In the genomic region with DNA sequence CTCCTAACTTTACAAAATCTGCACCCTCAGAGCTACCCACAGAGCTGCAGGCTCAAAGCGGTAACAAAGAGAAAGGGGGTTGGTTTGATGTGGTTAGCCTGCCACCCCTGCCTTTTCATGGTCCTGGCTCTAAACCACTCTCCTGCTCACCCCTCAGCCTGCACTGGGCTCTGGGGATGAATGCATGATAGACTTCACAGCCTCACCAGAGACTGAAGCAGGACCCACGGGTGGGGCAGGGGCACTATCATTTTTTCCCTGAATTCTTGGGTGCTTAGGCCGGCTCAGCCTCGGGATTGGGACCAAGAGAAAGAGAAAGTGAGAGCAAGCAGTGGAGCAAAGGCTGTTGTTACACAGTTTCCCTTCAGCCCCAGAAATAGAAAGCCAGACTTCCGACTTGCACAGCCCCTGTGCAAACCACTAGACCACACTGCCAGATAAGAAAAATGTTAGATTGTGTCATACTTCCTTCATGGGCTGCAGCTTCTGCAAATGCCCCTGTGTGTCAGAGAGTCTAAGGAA, we compare ENCODE assay signal across 9 mouse cellular contexts. TPM values are rescaled to one million over a fixed set of nuclear protein-coding genes. Genes with fewer than 3 reads are reported as not detected.
DNase-seq lines count a peak whose midpoint lies in the region; ATAC-seq lines count a peak whose summit lies in the region.
"Had no signal": no experiment of that assay in that cellular context is flagged by ENCODE, and none has a peak within 500 bp of the region (broad histone marks: within the 10 kb centered on the region; RNA-seq: fewer than 3 reads in every experiment).

No protein-coding gene starts in this region.

- peak; percentile 37 for ATAC-seq in CD4-positive, CD25-positive, alpha-beta regulatory T cell, adult 4 months
- peak; percentile 58 for ATAC-seq in inflammation-experienced regulatory T-cells, adult 6 months
- ATAC-seq in megakaryocyte progenitor cell, adult 5-6 weeks (replicated peaks; ENCODE audit: poor library complexity), result peak; percentile 73
- ATAC-seq in frontal cortex, adult (ENCODE audit: low TSS enrichment), result no peak

- intact Hi-C loops in gastrocnemius, postnatal 14 days (cut with DNase I; ENCODE audit: low total_unique reads), result no loop called here

- peak; percentile 60 to 63 for DNase-seq in B cell, adult 2 months
- DNase-seq in frontal cortex, postnatal 10 days (ENCODE audit: low spot score in 2 of 2), result no peak
- no peak for DNase-seq in gastrocnemius, postnatal 14 days
- DNase-seq in layer of hippocampus, postnatal 25 days (ENCODE audit: extremely low spot score in 1 of 2, low spot score in 1 of 2), result no peak
- DNase-seq: cerebellum, postnatal 36 days had no signal

RNA-seq across cellular contexts. Expression of gene Lmo2, which starts 12.2 kb away (rescaled TPM):
- 1 to 10 TPM in 1 of 2 experiments, under 1 TPM in 1; 0.38 to 2.1 TPM for polyA plus RNA-seq in CD4-positive, CD25-positive, alpha-beta regulatory T cell, adult 4 months (2017; shearing (Covaris generic))
- under 1 TPM; 0.38 to 0.92 (median 0.42) TPM for polyA plus RNA-seq in inflammation-experienced regulatory T-cells, adult 6 months (2017; shearing (Covaris generic))
- total RNA-seq in megakaryocyte progenitor cell, adult 5-6 weeks (2015), result 427 and 476 TPM in 2 replicates
- total RNA-seq in megakaryocyte progenitor cell, adult 5-6 weeks (2017), result 226 and 286 TPM in 2 replicates
- total RNA-seq in gastrocnemius, postnatal 14 days (2021), result 1 to 10 TPM; 7.0 to 9.1 TPM
- total RNA-seq in layer of hippocampus, postnatal 25 days (2021), result 10 to 100 TPM; 19.2 to 21.5 TPM

Comparison
In these comparisons a context has a peak if more than half of its experiments do, and no peak if none do; other contexts are left out.
1. DNase-seq: peak in B cell, adult 2 months (2 of 2); none in frontal cortex, postnatal 10 days (0 of 2), gastrocnemius, postnatal 14 days (single experiment) and layer of hippocampus, postnatal 25 days (0 of 2).
2. RNA of gene Lmo2, which starts 12.2 kb away (total RNA-seq): 226 to 476 TPM in megakaryocyte progenitor cell, adult 5-6 weeks; 19.2 to 21.5 TPM in layer of hippocampus, postnatal 25 days and 7.0 to 9.1 TPM in gastrocnemius, postnatal 14 days; every median in the first group is over 10 times any median in the second.